Mouse (Mus musculus) hindlimb bud, embryonic 11.5 days (tissue): ENCODE data around the gene Asb1.

Experiments used
- DNase-seq: peaks from one replicate; pipeline ENCODE4 v3.0.0-alpha.2; 2012; ENCODE audit warnings: low read depth, low spot score; ENCODE audit errors: extremely low spot score

The Asb1 gene

DNA sequence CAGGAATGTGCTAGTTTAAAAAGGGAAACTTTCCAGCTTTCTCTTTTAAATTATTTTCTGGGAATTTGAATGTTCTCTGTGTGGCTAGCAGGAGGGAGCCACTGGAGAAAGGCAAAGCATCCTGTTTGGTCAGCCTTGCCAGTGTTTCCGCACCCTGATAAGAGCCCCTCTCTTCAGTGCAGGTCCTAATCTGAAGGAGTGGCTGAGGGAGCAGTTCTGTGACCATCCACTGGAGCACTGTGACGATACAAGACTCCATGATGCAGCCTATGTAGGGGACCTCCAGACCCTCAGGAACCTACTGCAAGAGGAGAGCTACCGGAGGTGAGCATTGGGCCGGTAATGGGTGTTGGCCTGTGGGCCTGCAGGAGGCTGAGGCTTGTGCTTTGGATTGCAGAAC lies 3.6 kb downstream of the Asb1 start:
- DNase-seq, result no peak

DNA sequence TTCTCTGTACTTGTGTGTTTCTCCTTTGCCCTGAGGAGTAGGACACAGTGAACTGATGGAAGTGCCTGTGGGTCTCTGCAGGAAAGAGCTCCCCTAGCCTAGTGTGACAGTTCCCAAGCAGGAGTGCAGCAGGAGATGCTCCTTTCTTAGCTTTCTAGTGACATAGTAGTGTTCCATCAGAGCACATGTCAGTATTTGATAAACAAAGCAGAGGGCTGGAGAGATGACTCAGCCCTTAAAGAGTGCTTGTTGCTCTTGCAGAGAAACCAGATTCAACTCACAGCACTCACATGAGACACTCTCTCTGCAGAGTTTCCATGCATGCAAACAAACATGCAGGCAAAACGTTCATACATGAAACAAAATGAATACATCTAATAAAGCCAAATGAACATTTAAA lies 4.9 kb downstream of the Asb1 start:
- no peak for DNase-seq

DNA sequence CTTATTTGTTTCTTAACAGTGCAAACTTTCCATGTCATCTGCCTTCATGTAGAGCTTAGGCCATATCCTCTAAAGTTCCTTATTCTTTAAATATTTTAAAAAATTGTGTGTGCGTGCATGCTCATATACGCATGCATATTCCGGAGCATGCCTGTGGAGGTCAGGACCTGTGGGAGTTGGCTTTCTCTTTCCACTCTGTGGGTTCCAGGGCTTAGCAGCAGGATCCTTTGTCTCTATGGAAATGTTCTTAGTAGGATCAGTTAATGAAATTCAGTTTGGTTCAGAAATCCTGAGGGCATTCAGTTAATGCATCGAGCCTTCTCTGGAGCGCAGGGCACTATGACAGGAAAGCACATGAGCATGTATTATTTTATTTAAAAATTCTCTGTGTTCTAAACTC lies 7.2 kb downstream of the Asb1 start:
- no peak for DNase-seq

DNA sequence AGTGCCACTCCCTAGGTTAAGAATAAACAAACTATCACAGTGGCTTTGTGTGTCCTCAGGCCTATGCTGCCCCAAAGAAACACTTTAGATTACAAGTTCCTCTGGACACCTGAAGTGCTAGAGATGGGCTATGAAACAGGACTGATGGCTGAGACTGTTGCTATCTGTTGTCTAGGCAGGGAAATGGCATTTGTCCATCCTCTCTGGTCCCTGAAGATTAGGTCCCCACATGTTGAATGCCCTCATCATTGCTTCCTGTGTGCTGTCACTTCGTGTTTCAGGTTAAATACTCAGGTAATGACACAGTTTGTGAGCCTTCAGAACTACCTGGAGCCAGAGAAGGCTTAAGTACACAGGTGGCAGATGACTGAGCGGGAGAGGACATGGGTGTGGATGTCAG lies 8.7 kb downstream of the Asb1 start:
- DNase-seq, result no peak

DNA sequence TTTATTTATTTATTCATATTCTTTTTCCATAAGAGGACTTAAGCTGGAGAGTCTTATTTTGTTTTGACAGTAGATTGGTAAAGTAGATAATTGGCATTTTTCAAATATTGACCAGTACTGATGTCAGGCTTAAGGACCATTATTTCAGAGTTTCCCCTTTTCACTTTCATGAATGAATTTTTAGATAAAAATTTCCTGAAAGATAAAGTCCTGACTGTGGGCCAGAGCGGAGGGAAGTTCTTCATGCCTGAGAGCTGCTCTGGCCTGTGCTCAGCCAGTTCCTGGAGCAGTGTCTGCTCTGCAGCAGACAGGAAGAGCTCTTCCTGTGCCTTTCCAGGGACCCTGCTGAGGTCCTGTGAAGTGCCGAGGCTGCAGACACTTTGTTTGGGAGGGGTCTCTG lies 16.8 kb downstream of the Asb1 start:
- DNase-seq, result no peak

DNA sequence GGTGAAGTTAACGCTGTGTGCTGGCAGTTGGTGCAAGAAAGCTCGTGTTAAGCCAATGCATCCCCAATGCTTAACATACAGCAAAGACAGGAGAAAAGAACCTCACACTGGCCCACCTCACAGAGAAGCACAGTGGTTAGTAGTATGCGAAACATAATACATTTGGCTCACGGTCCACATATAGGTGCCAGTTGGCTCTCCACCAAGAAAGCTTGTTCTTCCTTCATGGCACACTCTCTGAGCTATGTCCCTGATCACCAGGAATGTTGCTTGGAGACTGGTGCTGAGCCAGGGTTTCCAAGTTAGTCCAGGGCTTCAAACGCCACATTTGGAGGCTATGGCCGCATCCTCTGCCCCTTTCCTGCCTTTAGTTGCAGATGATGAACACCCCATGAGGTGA lies 20.9 kb downstream of the Asb1 start:
- DNase-seq, result no peak

DNA sequence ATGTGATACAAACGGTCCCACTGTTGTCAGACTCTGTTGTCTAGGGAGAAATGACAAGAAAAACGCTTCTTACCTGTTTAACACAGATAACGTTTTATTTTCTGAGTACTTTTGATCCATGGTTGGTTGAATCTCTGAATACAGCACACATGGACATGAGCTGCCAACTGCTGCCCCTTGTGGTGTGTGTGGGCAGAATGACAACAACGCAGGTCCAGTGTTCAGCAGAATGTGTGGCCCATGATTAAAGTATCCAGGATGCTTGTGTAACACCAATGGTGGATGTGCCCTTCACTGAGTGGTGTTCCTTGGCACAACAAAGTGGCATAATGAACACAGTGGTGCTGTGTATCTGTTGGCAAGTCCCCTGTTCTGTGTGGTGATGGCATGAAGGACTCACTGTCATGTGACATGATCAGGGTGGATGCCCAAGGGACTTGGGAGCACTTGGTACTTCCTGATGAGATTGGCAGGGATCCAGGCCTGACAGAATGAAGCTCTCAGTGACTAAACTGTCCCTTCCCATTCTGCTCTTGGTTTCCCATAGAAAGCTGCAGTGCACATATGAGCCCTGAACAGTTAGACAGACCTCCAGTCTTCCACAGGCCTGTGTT lies 22.7 kb downstream of the Asb1 start:
- no peak for DNase-seq

DNA sequence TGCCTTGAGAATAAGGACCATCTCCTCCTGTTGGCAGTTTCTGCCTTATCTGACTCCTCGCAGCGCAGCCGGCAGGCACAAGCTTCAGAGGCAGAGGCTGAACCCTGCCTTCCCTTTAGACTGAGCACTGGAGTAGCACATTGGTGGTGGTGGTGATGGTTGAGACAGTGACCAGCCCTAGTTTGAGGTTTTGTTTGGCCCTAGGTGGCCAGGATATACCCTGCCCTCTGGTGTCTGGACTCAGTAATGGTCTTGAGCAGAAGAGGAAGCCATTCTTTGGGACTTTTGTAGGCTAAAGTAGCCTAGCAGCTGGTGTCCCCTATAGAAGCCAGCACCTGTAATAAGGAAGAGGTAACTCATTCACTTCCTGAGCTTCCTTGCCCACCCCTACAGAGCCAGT lies 23.7 kb downstream of the Asb1 start:
- DNase-seq, result no peak

DNA sequence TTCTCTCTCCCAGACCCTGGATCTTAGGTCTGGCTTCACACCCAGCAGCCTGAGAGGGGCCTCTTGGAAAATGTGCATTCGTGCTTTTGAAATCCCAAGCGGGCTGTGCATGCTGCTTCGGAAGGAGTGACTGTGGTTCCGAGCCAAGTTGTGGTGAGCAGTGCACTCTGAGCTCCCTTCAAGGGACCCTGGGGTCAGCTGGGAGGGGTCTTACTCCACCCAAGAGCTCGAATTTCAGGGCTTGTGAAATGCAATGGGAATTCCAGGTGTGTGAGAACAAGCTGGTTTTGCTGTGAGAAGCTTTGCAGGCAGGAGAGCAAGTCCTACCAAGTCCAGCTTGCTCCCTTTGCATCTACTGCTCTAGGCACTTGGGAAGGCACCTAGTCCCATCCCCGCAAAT lies 24.3 kb downstream of the Asb1 start:
- no peak for DNase-seq

DNA sequence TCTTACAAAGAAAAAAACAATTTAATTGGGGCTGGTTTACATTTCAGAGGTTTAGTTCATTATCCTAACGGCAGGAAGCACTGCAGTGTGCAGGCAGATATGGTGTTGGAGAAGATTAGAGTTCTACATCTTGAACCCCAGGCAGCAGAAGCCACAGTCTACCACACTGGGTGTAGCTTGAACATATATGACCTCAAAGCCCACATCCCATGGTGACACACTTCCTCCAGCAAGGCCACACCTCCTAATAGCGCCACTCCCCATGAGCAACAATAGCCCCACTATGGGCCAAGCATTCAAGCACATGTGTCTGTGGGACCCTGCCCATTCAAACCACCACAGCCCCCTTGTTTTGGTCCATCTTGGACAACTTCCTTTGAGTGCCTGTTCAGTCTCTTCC lies 26.9 kb downstream of the Asb1 start:
- DNase-seq, result no peak

DNA sequence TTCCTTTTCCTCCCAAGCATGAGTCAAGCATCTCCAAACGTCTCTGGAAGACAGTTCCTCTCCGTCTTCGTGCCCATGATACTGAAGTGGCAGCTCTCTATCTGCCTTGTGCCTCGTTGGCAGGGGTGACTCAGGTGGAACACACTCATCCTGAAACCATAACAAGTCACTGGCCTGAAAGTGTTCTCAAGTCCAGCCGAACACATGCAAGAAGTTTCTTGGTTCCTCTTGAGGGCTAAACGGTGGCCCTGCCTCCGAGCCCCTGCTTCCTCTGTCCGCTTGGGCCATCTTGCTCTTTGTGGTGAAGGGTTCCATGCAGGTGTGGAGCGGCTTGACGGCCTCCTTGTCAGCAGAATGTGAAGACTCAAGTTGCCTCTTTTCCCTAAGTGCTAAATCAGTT lies 32.1 kb downstream of the Asb1 start:
- DNase-seq, result no peak

DNA sequence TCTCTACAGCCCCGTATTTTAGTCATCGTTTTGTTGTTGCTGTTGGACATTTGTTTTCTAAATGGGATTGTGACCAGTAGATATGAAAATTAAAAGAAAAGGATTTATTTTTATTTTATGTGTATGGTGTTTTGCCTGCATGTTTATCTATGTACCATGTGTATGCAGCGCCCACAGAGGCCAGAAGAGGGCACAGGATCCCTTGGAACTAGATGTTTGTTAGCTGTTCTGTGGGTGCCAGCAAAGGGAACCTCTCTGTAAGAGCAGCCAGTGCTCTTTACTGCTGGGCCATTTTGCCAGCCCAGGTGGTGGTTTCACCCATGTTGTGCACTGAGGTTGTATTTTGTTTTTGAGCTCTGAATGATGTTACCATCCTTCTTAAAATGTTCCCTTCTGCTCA lies 33.9 kb downstream of the Asb1 start:
- DNase-seq, result no peak

DNA sequence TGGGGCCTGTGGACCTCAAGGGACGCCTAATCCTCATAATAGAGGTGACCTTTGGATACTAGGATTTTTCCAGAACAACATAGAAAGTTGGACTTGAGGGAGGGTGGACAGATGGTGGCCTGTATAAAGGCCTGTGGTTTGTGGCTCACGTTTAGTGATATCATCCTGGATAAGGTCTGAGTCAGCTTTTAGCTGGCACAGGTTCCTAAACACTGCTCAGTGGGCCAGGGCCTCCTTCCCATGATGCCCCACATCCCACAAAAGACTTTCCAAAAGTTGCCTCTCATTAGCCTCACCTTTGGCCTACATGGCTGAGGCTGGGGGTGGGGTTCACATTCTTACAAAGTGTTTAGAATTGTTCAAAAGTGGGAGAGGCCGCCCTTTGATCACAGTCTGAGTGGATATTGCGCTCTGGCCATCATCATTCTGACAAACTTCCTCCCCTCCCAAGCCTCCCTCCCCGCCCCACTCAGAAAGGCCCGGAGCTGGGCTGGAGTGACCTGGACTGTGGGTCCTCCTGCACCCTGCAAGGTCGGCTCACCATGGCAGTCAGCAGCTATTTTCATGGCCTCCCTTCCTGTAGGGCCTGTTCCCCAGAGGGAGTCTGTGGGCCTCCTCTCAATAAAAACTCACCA lies 37.7 kb downstream of the Asb1 start:
- no peak for DNase-seq

DNA sequence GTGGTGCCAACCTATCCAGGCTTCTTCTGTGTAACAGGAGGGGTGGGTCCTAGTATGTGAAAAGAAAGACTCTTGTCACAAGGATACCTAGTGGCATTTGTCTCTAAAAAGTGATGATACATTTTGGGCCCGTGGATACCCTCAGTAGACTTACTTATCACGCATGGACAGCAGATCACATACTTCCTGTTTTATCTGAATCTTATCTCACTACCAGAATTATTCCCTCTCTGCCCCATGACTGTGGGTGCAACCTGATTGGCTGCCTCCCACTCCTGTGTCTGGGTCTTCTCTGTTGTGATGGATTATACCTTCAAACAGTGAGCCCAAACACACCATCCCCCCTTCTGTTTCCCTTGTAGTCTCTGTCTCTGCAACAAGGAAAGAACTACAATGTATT lies 40.2 kb downstream of the Asb1 start:
- no peak for DNase-seq

DNA sequence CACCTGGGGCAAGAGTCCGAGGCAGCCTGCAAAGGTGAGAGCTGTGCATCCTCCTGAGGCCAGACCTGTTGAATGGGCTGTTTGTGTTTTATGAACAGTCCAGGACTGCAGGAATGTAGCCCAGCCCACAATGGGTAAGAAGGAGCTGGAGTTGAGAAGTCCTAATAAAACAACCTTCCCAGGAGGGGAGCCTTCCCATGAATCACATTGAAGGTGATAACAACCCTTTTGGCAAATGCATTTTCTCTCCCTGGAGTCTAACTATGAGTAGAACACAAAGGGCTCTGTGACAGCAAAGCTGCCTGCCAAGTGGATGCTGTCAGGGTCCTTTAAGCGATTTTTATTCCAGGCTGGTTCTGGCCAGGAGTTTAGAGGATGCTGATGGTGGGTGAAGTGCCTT lies 40.9 kb downstream of the Asb1 start:
- no peak for DNase-seq

DNA sequence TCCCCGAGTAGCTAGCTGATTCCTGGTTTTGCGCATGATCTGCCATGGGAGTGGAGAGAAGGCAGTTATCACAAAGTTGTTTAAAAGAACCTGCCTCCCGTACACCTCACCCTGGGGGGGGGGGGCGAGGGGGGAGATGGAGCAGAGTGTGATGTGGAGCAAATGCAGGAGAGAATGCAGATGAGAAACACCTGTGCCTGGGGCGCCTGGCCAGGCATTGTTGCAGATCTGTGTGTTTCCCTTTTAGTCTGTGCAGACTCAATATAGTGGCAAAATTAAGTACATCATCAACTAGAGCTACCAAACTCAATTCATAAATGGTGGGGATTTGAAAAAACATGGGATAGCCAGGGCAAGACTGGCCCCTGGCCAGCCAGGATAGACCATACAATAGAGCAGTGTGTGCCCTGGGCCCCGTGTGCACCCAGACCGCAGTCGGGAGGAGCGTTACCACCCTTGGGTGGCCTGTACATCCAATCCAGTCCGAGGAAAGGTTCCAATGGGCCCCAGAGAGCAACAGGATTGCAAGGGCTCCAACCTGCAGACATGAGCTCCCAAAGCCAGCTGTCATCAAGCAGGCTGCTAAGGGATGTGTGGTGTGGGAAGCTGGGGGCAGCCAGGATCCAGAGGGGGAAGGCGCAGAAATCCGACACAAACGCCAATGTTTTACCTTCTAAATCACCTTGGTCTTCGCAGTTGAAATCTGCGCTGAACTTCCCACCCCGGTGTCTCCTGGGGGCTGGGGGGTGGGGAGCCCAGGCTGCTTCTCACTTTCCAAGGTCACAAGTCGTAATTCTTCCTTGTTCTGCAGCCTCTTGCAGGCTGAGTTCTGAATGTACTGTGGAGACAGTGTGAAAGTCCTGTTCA lies 44.9 kb downstream of the Asb1 start:
- no peak for DNase-seq

DNA sequence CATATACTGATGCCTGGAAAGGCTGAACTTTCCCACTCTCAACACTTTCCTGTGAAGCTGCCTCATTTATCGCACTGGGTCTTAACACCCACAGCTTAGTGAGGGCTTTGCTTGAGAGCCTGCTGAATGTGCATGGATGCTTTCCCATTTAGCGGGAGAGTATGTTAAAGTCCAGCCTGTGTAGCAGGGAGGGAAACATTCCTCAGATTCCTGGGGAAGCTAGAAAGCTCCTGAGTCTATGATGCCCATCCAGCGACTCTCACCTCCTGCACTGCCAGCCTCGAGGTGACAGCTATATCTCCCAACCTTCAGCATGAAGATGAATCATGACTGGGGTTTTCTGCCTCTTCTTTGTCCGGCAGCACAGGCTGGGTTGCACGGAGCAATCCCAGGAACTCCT lies 49.4 kb downstream of the Asb1 start:
- no peak for DNase-seq

DNA sequence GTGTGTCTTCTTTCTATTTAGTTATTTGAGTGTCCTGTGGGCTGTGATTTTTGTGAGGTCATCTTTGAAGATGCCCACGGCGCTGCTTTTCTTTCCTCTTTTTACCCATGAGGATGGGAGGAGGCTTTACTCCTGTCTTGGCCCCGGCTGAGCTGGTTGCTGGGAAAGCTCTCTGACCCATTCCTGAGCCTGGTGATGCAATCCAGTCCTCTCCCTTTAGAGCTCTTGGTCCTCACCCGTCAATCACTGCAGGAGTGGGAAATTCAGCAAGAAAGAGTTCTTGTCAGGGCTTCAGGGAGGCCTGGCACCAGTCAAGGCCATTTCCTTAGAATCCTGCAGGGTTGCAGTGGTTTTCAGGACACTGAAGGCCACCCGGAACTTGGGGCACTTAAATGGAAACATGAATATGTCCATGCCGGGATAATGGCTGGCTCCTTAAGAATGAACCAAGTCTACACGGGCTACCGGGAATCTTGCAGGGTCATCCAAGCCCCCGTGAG lies 55.2 kb downstream of the Asb1 start:
- DNase-seq, result no peak

DNA sequence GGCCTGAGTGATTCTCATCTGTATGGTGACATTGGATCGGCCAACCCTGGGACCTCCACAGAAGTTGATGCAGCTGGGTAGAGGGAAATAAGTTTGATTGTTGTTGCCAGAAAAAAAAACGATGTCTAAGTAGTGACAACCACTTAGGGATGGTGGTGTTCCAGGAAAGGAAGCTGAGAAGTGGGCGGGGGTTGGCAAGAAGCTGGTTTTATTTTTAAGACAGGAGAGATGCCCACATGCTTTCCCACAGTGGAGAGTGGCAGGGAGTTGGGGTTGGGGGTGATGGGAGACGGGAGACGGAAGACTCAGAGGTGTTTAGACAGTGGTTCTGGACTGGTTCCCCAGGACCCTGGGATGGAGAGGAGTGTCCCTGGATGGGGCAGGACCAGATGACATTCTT lies 57.3 kb downstream of the Asb1 start:
- DNase-seq, result no peak

DNA sequence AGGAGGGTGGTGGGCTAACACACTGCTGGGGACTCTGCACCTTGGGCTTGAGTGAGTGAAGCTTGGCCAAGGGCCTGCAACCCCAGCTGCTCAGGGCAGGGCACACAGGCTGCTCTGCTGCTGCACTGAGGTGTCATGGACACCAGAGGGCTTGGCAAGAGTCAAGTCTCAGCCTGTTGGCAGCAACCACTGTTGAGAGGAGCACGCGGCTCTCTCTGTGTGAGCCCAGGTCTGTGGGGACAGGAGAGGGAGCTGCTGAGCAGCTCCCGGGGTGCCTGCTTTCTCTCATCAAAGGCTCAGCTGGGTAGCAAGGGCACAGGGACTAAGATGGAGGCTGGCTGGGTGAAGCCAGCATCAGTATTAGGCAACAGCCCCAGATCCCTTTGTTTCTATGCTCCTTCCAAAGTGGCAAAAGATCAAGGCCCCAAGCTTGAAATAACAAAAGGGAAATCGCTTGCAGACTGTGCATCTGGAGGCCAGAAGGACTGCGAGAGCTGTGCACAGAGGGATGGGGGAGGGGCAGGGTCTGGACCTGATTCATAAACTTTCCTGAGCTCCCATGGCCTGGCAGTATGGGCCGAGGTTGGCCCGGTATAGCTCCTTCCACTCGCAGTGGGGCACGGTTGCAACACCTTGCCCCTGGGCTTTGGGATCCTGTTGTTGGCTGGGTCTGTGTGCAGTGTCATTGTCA lies 60.5 kb downstream of the Asb1 start:
- no peak for DNase-seq

DNA sequence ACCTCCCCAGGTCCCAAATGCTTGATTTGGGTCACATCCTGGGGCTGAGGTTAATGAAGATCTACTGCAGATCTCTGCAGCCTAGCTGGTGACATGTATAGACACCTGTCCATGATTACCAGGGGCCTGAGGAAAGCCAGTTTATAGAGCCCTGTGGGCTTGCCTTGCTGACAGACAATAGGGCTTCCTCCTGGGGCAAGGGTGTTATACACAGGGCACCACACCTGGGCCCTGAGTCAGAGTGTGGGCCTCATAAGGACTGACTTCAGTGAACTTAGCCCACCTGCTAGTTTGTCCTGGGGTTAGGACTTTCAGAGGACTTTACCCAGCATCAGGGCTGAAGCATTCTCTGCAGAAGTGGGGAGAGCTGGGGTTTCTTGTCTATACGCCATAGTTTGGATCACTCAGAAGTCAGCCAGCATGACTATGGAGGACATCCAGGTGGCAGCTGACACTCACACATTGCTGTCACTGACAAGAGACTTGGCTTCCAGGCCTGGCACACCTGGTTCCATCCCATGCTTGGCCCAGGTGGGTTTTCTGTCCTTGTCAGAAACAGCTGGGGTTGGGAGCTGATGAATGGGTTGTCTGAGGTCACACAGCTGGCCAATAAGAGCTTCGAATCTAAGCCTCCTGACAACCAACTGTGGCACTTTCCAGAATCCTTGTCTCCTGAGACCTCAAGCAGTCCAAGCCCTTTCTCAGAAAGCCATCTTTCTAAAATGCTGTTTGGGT lies 61.2 kb downstream of the Asb1 start:
- DNase-seq, result no peak
